Mouse (Mus musculus): ENCODE data around the gene Rhox4e.
"Not testable (repeated sequence)": the region's sequence is repeated elsewhere in the genome, so short reads cannot be mapped to it uniquely, and the experiment has no call there.

The Rhox4e gene

GRCm38 (mm10) chrX:37557112-37557511, at the start of gene Rhox4e:
Gene Rhox4e, plus strand, starts transcription at chrX:37557412.
- not testable (repeated sequence) for DNase-seq (ENCODE audit: low spot score in 2 of 2)

- DNase-seq (ENCODE audit: low spot score in 2 of 2): not testable (repeated sequence)
Measured at GRCm38 (mm10) chrX:37514059-37514458, 43.2 kb upstream of the Rhox4e start, which contains the start of gene Rhox4d. Gene Rhox4d, plus strand, starts transcription at chrX:37514359.

- DNase-seq (ENCODE audit: low spot score in 2 of 2): not testable (repeated sequence)
Measured at GRCm38 (mm10) chrX:37530152-37530551, 27.1 kb upstream of the Rhox4e start, which contains the start of gene Rhox2e. Gene Rhox2e, plus strand, starts transcription at chrX:37530452.

- DNase-seq (ENCODE audit: low spot score in 2 of 2): not testable (repeated sequence)
Measured at GRCm38 (mm10) chrX:37541719-37542118, 15.5 kb upstream of the Rhox4e start, which contains the start of gene Rhox3e. Gene Rhox3e, plus strand, starts transcription at chrX:37542019.

GRCm38 (mm10) chrX:37571105-37571504, 13.9 kb downstream of the Rhox4e start, which contains the start of gene Rhox2f:
Gene Rhox2f, plus strand, starts transcription at chrX:37571405.
- not testable (repeated sequence) for DNase-seq (ENCODE audit: low spot score in 2 of 2)

GRCm38 (mm10) chrX:37572638-37573037, 15.4 kb downstream of the Rhox4e start:
- DNase-seq (ENCODE audit: low spot score in 2 of 2): not testable (repeated sequence)

- DNase-seq (ENCODE audit: low spot score in 2 of 2): not testable (repeated sequence)
Measured at GRCm38 (mm10) chrX:37580692-37581091, 23.5 kb downstream of the Rhox4e start, which contains the start of gene Rhox3f. Gene Rhox3f, plus strand, starts transcription at chrX:37580992.

GRCm38 (mm10) chrX:37607604-37608003, 50.4 kb downstream of the Rhox4e start, which contains the start of gene Rhox4f:
Gene Rhox4f, minus strand, starts transcription at chrX:37607704.
- DNase-seq (ENCODE audit: low spot score in 2 of 2): not testable (repeated sequence)

Data from spleen, postnatal 10 days (tissue).